Mouse (Mus musculus): ENCODE measurements around the gene Fhad1.

Gene Fhad1

GRCm38 (mm10) chr4:141865006-141865405 is 149.9 kb downstream of the Fhad1 start:
- no peak for DNase-seq (ENCODE audit: extremely low read depth, low read depth)

- no peak for DNase-seq (ENCODE audit: extremely low read depth, low read depth)
Observed at GRCm38 (mm10) chr4:141864506-141864905, 150.4 kb downstream of the Fhad1 start.

GRCm38 (mm10) chr4:141863726-141864280 is 151.1 kb downstream of the Fhad1 start:
- no peak for DNase-seq (ENCODE audit: extremely low read depth, low read depth)

- DNase-seq (ENCODE audit: extremely low read depth, low read depth) = no peak
Observed at GRCm38 (mm10) chr4:141862867-141863266, 152.0 kb downstream of the Fhad1 start.

- DNase-seq (ENCODE audit: extremely low read depth, low read depth) = no peak
Observed at GRCm38 (mm10) chr4:141861591-141862295, 153.1 kb downstream of the Fhad1 start.

GRCm38 (mm10) chr4:141860246-141860841 is 154.5 kb downstream of the Fhad1 start:
- no peak for DNase-seq (ENCODE audit: extremely low read depth, low read depth)

- DNase-seq (ENCODE audit: extremely low read depth, low read depth) = no peak
Observed at GRCm38 (mm10) chr4:141859351-141859750, 155.5 kb downstream of the Fhad1 start.

GRCm38 (mm10) chr4:141858501-141858900 is 156.4 kb downstream of the Fhad1 start:
- DNase-seq (ENCODE audit: extremely low read depth, low read depth) = no peak

- DNase-seq (ENCODE audit: extremely low read depth, low read depth) = no peak
Observed at GRCm38 (mm10) chr4:141857422-141857930, 157.4 kb downstream of the Fhad1 start.

- DNase-seq (ENCODE audit: extremely low read depth, low read depth) = no peak
Observed at GRCm38 (mm10) chr4:141853437-141853836, 161.4 kb downstream of the Fhad1 start.

GRCm38 (mm10) chr4:141845999-141846398 is 168.9 kb downstream of the Fhad1 start, which contains the start of gene Ctrc:
Gene Ctrc (minus strand): TSS chr4:141846359.
- no peak for DNase-seq (ENCODE audit: extremely low read depth, low read depth)

All from MEL-GATA-1-ER (cell line).